Mouse (Mus musculus) kidney, postnatal 10 days (tissue): ENCODE results near the gene Pth2r.
A peak's percentile ranks its signal among the peaks of the same experiment; 100 is the strongest.

Source experiments
- DNase-seq: peaks from one replicate; pipeline ENCODE4 v3.0.0; 2021; ENCODE audit warnings: mixed read lengths

Gene Pth2r

GRCm38 (mm10) chr1:65281756-65282155 is at the start of gene Pth2r:
Gene Pth2r, plus strand, starts transcription at chr1:65282056.
- DNase-seq, result no peak

GRCm38 (mm10) chr1:65237712-65238111 is 44.1 kb upstream of the Pth2r start:
- no peak for DNase-seq

GRCm38 (mm10) chr1:65245637-65246036 is 36.2 kb upstream of the Pth2r start:
- no peak for DNase-seq

GRCm38 (mm10) chr1:65280461-65280860 is 1.4 kb upstream of the Pth2r start:
- no peak for DNase-seq

- DNase-seq, result peak; percentile 59
These were observed 910 bp downstream of the Pth2r start for GRCm38 (mm10) chr1:65282766-65283165.

GRCm38 (mm10) chr1:65308476-65308875 is 26.6 kb downstream of the Pth2r start:
- no peak for DNase-seq

GRCm38 (mm10) chr1:65311214-65311933 is 29.5 kb downstream of the Pth2r start:
- peak; percentile 7 for DNase-seq

GRCm38 (mm10) chr1:65312118-65312517 is 30.3 kb downstream of the Pth2r start:
- peak; percentile 49 for DNase-seq

GRCm38 (mm10) chr1:65312896-65313295 is 31.0 kb downstream of the Pth2r start:
- DNase-seq, result no peak

GRCm38 (mm10) chr1:65314054-65315021 is 32.5 kb downstream of the Pth2r start:
- DNase-seq, result no peak

- no peak for DNase-seq
These were observed 33.2 kb downstream of the Pth2r start for GRCm38 (mm10) chr1:65315022-65315407.

GRCm38 (mm10) chr1:65334026-65334425 is 52.2 kb downstream of the Pth2r start:
- no peak for DNase-seq

- DNase-seq, result no peak
These were observed 55.9 kb downstream of the Pth2r start for GRCm38 (mm10) chr1:65337768-65338167.

- DNase-seq, result no peak
These were observed 58.4 kb downstream of the Pth2r start for GRCm38 (mm10) chr1:65340240-65340639.

GRCm38 (mm10) chr1:65352979-65353378 is 71.1 kb downstream of the Pth2r start:
- DNase-seq, result no peak

- no peak for DNase-seq
These were observed 72.3 kb downstream of the Pth2r start for GRCm38 (mm10) chr1:65354153-65354552.

GRCm38 (mm10) chr1:65388328-65388727 is 106.5 kb downstream of the Pth2r start:
- DNase-seq, result peak; percentile 34

- no peak for DNase-seq
These were observed 107.8 kb downstream of the Pth2r start for GRCm38 (mm10) chr1:65389621-65390020.

- no peak for DNase-seq
These were observed 125.6 kb downstream of the Pth2r start for GRCm38 (mm10) chr1:65407441-65407840.

GRCm38 (mm10) chr1:65420909-65421308 is 139.1 kb downstream of the Pth2r start:
- DNase-seq, result no peak

- DNase-seq, result no peak
These were observed 140.7 kb downstream of the Pth2r start for GRCm38 (mm10) chr1:65422501-65423010.
